Mouse (Mus musculus): ENCODE results near the gene 1700125H20Rik. TPM values are rescaled to one million over a fixed set of nuclear protein-coding genes. Genes with fewer than 3 reads are reported as not detected.
"Not testable (repeated sequence)": the region's sequence is repeated elsewhere in the genome, so short reads cannot be mapped to it uniquely, and the experiment has no call there.

1700125H20Rik gene
- polyA plus RNA-seq, 1 experiment from 2014 or later, result 0.27 TPM

GRCm38 (mm10) chr11:85152256-85152930 lies 17.8 kb upstream of the 1700125H20Rik start:
- Histone ChIP-seq H3K9me3 (ENCODE audit: control insufficient read depth, low read length) (no peaks in the 10 kb centered on the region), H3K36me3 (ENCODE audit: control insufficient read depth, insufficient read depth, low read length) (no peaks in the 10 kb centered on the region), H3K27ac (ENCODE audit: low read depth, low read length) (no peak overlapping the region), H3K4me2 (no peak overlapping the region), H3K27me3 (ENCODE audit: control insufficient read depth, insufficient read depth, low read length) (no peaks in the 10 kb centered on the region), H3K4me3 (ENCODE audit: low read depth, low read length) (no peak overlapping the region), H3K4me1 (ENCODE audit: control insufficient read depth, insufficient read depth, low read length) (no peaks in the 10 kb centered on the region), H3K9ac (ENCODE audit: low read length) (no peak overlapping the region)
- WGBS, result 91% methylated on average over 2 of the region's 2 CpGs
- ATAC-seq (ENCODE audit: low FRiP score) (no peak), DNase-seq (ENCODE audit: low spot score, missing footprints) (no peak)

GRCm38 (mm10) chr11:85157301-85157700 lies 12.9 kb upstream of the 1700125H20Rik start:
- WGBS, result 67% methylated on average over 2 of the region's 2 CpGs
- no peak overlapping the region for H3K27ac ChIP-seq (ENCODE audit: low read depth, low read length)

GRCm38 (mm10) chr11:85163014-85163413 lies 7.2 kb upstream of the 1700125H20Rik start:
- not testable (repeated sequence) for H3K36me3 ChIP-seq (ENCODE audit: control insufficient read depth, insufficient read depth, low read length); ATAC-seq (ENCODE audit: low FRiP score); H3K9me3 ChIP-seq (ENCODE audit: control insufficient read depth, low read length); H3K9ac ChIP-seq (ENCODE audit: low read length); H3K4me2 ChIP-seq; H3K4me3 ChIP-seq (ENCODE audit: low read depth, low read length); H3K27ac ChIP-seq (ENCODE audit: low read depth, low read length); DNase-seq (ENCODE audit: low spot score, missing footprints); H3K4me1 ChIP-seq (ENCODE audit: control insufficient read depth, insufficient read depth, low read length); H3K27me3 ChIP-seq (ENCODE audit: control insufficient read depth, insufficient read depth, low read length)
- 73% methylated on average over 1 of the region's 1 CpGs for WGBS

More at GRCm38 (mm10) chr11:85157301-85157700, 12.9 kb upstream of the 1700125H20Rik start:
- Histone ChIP-seq H3K9ac (ENCODE audit: low read length) (no peak overlapping the region), H3K9me3 (ENCODE audit: control insufficient read depth, low read length) (no peaks in the 10 kb centered on the region), H3K36me3 (ENCODE audit: control insufficient read depth, insufficient read depth, low read length) (no peaks in the 10 kb centered on the region), H3K4me3 (ENCODE audit: low read depth, low read length) (no peak overlapping the region), H3K27me3 (ENCODE audit: control insufficient read depth, insufficient read depth, low read length) (no peaks in the 10 kb centered on the region), H3K4me2 (no peak overlapping the region), H3K4me1 (ENCODE audit: control insufficient read depth, insufficient read depth, low read length) (no peaks in the 10 kb centered on the region)
- DNase-seq (ENCODE audit: low spot score, missing footprints) (no peak), ATAC-seq (ENCODE audit: low FRiP score) (no peak)

- H3K9me3 ChIP-seq (ENCODE audit: control insufficient read depth, low read length), result no peaks in the 10 kb centered on the region
- H3K9ac ChIP-seq (ENCODE audit: low read length), result no peak overlapping the region
- no peaks in the 10 kb centered on the region for H3K27me3 ChIP-seq (ENCODE audit: control insufficient read depth, insufficient read depth, low read length)
- H3K4me2 ChIP-seq, result no peak overlapping the region
- ATAC-seq (ENCODE audit: low FRiP score) (no peak), DNase-seq (ENCODE audit: low spot score, missing footprints) (no peak)
- no peak overlapping the region for H3K27ac ChIP-seq (ENCODE audit: low read depth, low read length)
- H3K36me3 ChIP-seq (ENCODE audit: control insufficient read depth, insufficient read depth, low read length), result no peaks in the 10 kb centered on the region
- no peak overlapping the region for H3K4me3 ChIP-seq (ENCODE audit: low read depth, low read length)
- no peaks in the 10 kb centered on the region for H3K4me1 ChIP-seq (ENCODE audit: control insufficient read depth, insufficient read depth, low read length)
These were observed 5.8 kb upstream of the 1700125H20Rik start for GRCm38 (mm10) chr11:85164371-85164770.

GRCm38 (mm10) chr11:85167503-85167902 lies 2.7 kb upstream of the 1700125H20Rik start:
- H3K27me3 ChIP-seq (ENCODE audit: control insufficient read depth, insufficient read depth, low read length), result no peaks in the 10 kb centered on the region
- no peak overlapping the region for H3K27ac ChIP-seq (ENCODE audit: low read depth, low read length)
- no peak overlapping the region for H3K4me3 ChIP-seq (ENCODE audit: low read depth, low read length)
- H3K4me2 ChIP-seq, result no peak overlapping the region
- H3K4me1 ChIP-seq (ENCODE audit: control insufficient read depth, insufficient read depth, low read length), result no peaks in the 10 kb centered on the region
- H3K9ac ChIP-seq (ENCODE audit: low read length), result no peak overlapping the region
- DNase-seq (ENCODE audit: low spot score, missing footprints) (no peak), ATAC-seq (ENCODE audit: low FRiP score) (no peak)
- H3K9me3 ChIP-seq (ENCODE audit: control insufficient read depth, low read length), result no peaks in the 10 kb centered on the region
- WGBS, result 70% methylated on average over 1 of the region's 1 CpGs
- H3K36me3 ChIP-seq (ENCODE audit: control insufficient read depth, insufficient read depth, low read length), result no peaks in the 10 kb centered on the region

- Histone ChIP-seq H3K4me1 (ENCODE audit: control insufficient read depth, insufficient read depth, low read length) (no peaks in the 10 kb centered on the region), H3K9ac (ENCODE audit: low read length) (peak overlapping the region; percentile 56; the same call in 1 of the 2 replicates), H3K27me3 (ENCODE audit: control insufficient read depth, insufficient read depth, low read length) (no peaks in the 10 kb centered on the region), H3K4me2 (no peak overlapping the region), H3K27ac (ENCODE audit: low read depth, low read length) (no peak overlapping the region), H3K4me3 (ENCODE audit: low read depth, low read length) (no peak overlapping the region), H3K36me3 (ENCODE audit: control insufficient read depth, insufficient read depth, low read length) (no peaks in the 10 kb centered on the region), H3K9me3 (ENCODE audit: control insufficient read depth, low read length) (no peaks in the 10 kb centered on the region)
- DNase-seq (ENCODE audit: low spot score, missing footprints) (no peak), ATAC-seq (ENCODE audit: low FRiP score) (no peak)
- 54% methylated on average over 2 of the region's 2 CpGs for WGBS
These were observed 629 bp downstream of the 1700125H20Rik start for GRCm38 (mm10) chr11:85170833-85171232.

GRCm38 (mm10) chr11:85175941-85176340 lies 5.7 kb downstream of the 1700125H20Rik start:
- H3K36me3 ChIP-seq (ENCODE audit: control insufficient read depth, insufficient read depth, low read length), result no peaks in the 10 kb centered on the region
- no peak overlapping the region for H3K4me3 ChIP-seq (ENCODE audit: low read depth, low read length)
- DNase-seq (ENCODE audit: low spot score, missing footprints) (no peak), ATAC-seq (ENCODE audit: low FRiP score) (no peak)
- H3K27me3 ChIP-seq (ENCODE audit: control insufficient read depth, insufficient read depth, low read length), result no peaks in the 10 kb centered on the region
- H3K4me1 ChIP-seq (ENCODE audit: control insufficient read depth, insufficient read depth, low read length), result no peaks in the 10 kb centered on the region
- H3K9ac ChIP-seq (ENCODE audit: low read length), result no peak overlapping the region
- H3K9me3 ChIP-seq (ENCODE audit: control insufficient read depth, low read length), result no peaks in the 10 kb centered on the region
- H3K27ac ChIP-seq (ENCODE audit: low read depth, low read length), result no peak overlapping the region
- no peak overlapping the region for H3K4me2 ChIP-seq
- 90% methylated on average over 3 of the region's 3 CpGs for WGBS

- Histone ChIP-seq H3K9me3 (ENCODE audit: control insufficient read depth, low read length) (no peaks in the 10 kb centered on the region), H3K4me2 (no peak overlapping the region), H3K4me3 (ENCODE audit: low read depth, low read length) (no peak overlapping the region), H3K27ac (ENCODE audit: low read depth, low read length) (no peak overlapping the region), H3K27me3 (ENCODE audit: control insufficient read depth, insufficient read depth, low read length) (no peaks in the 10 kb centered on the region), H3K9ac (ENCODE audit: low read length) (no peak overlapping the region), H3K4me1 (ENCODE audit: control insufficient read depth, insufficient read depth, low read length) (no peaks in the 10 kb centered on the region), H3K36me3 (ENCODE audit: control insufficient read depth, insufficient read depth, low read length) (no peaks in the 10 kb centered on the region)
- ATAC-seq (ENCODE audit: low FRiP score) (no peak), DNase-seq (ENCODE audit: low spot score, missing footprints) (no peak)
- WGBS, result 86% methylated on average over 6 of the region's 6 CpGs
These were observed 7.6 kb downstream of the 1700125H20Rik start for GRCm38 (mm10) chr11:85177761-85178160.

GRCm38 (mm10) chr11:85178413-85178812 lies 8.2 kb downstream of the 1700125H20Rik start:
- Histone ChIP-seq H3K4me3 (ENCODE audit: low read depth, low read length) (no peak overlapping the region), H3K36me3 (ENCODE audit: control insufficient read depth, insufficient read depth, low read length) (no peaks in the 10 kb centered on the region), H3K9ac (ENCODE audit: low read length) (no peak overlapping the region), H3K9me3 (ENCODE audit: control insufficient read depth, low read length) (no peaks in the 10 kb centered on the region), H3K4me2 (no peak overlapping the region), H3K27ac (ENCODE audit: low read depth, low read length) (no peak overlapping the region), H3K27me3 (ENCODE audit: control insufficient read depth, insufficient read depth, low read length) (no peaks in the 10 kb centered on the region), H3K4me1 (ENCODE audit: control insufficient read depth, insufficient read depth, low read length) (peaks cover 3% of the 10 kb centered on the region; the same call in 1 of the 2 replicates)
- 87% methylated on average over 4 of the region's 4 CpGs for WGBS
- DNase-seq (ENCODE audit: low spot score, missing footprints) (no peak), ATAC-seq (ENCODE audit: low FRiP score) (no peak)

Measured in midbrain, embryonic 11.5 days (tissue).